15 mouse cellular contexts compared by ENCODE assay signal in genomic region chr13:93180351-93180750, GRCm38 (mm10). TPM values are rescaled to one million over a fixed set of nuclear protein-coding genes. Genes with fewer than 3 reads are reported as not detected.
"Had no signal": no experiment of that assay in that cellular context is flagged by ENCODE, and none has a peak within 500 bp of the region (broad histone marks: within the 10 kb centered on the region; RNA-seq: fewer than 3 reads in every experiment).

No protein-coding gene starts in this region.

- DNase-seq: liver, postnatal 0 days; lung, embryonic 14.5 days; lung, postnatal 10 days; lung, postnatal 4 days; midbrain, embryonic 14.5 days; right cerebral cortex, postnatal 14 days; thymus, adult 18-20 months; thymus, postnatal 14 days; thymus, postnatal 36 days had no signal

- H3K27me3 ChIP-seq: midbrain, embryonic 12.5 days; neural tube, embryonic 13.5 days; neural tube, embryonic 15.5 days had no signal

- H3K9me3 ChIP-seq: midbrain, embryonic 10.5 days; midbrain, embryonic 12.5 days; neural tube, embryonic 13.5 days; neural tube, embryonic 15.5 days had no signal

- ATAC-seq: liver, postnatal 0 days; midbrain, embryonic 16.5 days had no signal

- H3K4me1 ChIP-seq: midbrain, embryonic 10.5 days; midbrain, embryonic 12.5 days; neural tube, embryonic 13.5 days; neural tube, embryonic 15.5 days had no signal

- H3K4me2 ChIP-seq: lung, embryonic 14.5 days; midbrain, embryonic 12.5 days; neural tube, embryonic 13.5 days; neural tube, embryonic 15.5 days had no signal

- H3K27ac ChIP-seq: midbrain, embryonic 10.5 days; midbrain, embryonic 12.5 days; neural tube, embryonic 13.5 days; neural tube, embryonic 15.5 days had no signal

- H3K9ac ChIP-seq: liver, postnatal 0 days; lung, embryonic 14.5 days; midbrain, embryonic 12.5 days; neural tube, embryonic 13.5 days; neural tube, embryonic 15.5 days had no signal

- H3K4me3 ChIP-seq: midbrain, embryonic 10.5 days; midbrain, embryonic 12.5 days; myocyte; neural tube, embryonic 13.5 days; neural tube, embryonic 15.5 days had no signal

RNA-seq across cellular contexts. Expression of gene Cmya5, which starts 35.8 kb away (rescaled TPM):
- polyA plus RNA-seq: midbrain, embryonic 12.5 days had no signal
